Mouse (Mus musculus): Measurements from ENCODE around the gene Oas1f. TPM values are rescaled to one million over a fixed set of nuclear protein-coding genes. Genes with fewer than 3 reads are reported as not detected.
"Not testable (repeated sequence)": the region's sequence is repeated elsewhere in the genome, so short reads cannot be mapped to it uniquely, and the experiment has no call there.

Gene Oas1f
- polyA plus RNA-seq, 1 experiment from 2014 or later, result not detected

DNA sequence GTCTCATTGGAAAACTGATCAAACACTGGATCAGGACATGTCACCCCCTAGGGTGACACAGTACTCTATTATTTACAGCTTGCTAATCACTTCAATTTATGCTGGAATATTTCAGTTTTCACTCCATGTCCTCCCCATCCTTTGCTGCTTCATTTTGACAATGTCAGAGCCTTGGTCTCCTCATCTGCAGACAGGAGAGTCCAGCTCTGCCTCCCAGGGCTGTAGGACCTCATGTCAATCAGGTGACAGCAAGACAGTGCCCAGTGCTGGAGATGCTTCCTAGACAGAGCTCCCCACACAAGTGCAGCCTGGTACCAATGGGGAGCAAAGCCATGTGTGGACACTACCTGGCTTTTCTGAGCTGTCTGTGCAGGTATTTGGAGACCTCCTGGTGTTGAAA lies 51.6 kb downstream of the Oas1f start:
- H3K4me3 ChIP-seq, result no peak overlapping the region
- H3K27me3 ChIP-seq, result no peaks in the 10 kb centered on the region
- H3K9me3 ChIP-seq, result no peaks in the 10 kb centered on the region
- no peaks in the 10 kb centered on the region for H3K36me3 ChIP-seq
- H3K9ac ChIP-seq (replicated peaks), result no peak overlapping the region
- no peak overlapping the region for H3K4me2 ChIP-seq (replicated peaks)
- no peak overlapping the region for H3K27ac ChIP-seq (replicated peaks)
- ATAC-seq (replicated peaks), result no peak
- H3K4me1 ChIP-seq, result no peaks in the 10 kb centered on the region

DNA sequence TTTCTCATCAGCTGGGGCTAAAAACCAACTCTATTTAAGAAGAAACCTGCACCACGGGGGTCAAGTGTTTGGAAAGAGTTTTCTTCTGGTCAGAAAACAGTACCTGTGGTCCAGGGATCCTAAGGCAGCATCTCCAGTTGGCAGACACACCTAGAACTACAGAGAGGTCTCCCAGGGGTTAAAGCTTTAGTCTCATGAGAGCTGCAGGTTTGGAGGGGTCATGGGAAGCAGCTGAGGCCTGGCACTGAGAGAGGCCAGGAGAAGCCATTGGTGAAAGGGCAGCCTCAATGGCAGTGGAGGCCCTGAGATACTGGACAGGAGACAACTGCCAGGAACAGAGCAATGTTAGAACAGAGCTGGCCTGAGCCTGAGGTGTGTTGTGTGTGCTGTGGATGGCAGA lies 53.5 kb downstream of the Oas1f start:
- Histone ChIP-seq H3K36me3 (no peaks in the 10 kb centered on the region), H3K27ac (replicated peaks) (no peak overlapping the region), H3K4me3 (no peak overlapping the region), H3K4me2 (replicated peaks) (no peak overlapping the region), H3K4me1 (no peaks in the 10 kb centered on the region), H3K9ac (replicated peaks) (no peak overlapping the region), H3K9me3 (no peaks in the 10 kb centered on the region), H3K27me3 (no peaks in the 10 kb centered on the region)
- WGBS, result 61% methylated on average over 1 of the region's 1 CpGs
- no peak for ATAC-seq (replicated peaks)

- H3K4me1 ChIP-seq, result no peaks in the 10 kb centered on the region
- H3K27me3 ChIP-seq, result no peaks in the 10 kb centered on the region
- no peak overlapping the region for H3K9ac ChIP-seq (replicated peaks)
- no peak overlapping the region for H3K27ac ChIP-seq (replicated peaks)
- no peak overlapping the region for H3K4me2 ChIP-seq (replicated peaks)
- H3K36me3 ChIP-seq, result no peaks in the 10 kb centered on the region
- no peak for ATAC-seq (replicated peaks)
- WGBS, result 90% methylated on average over 5 of the region's 5 CpGs
- no peaks in the 10 kb centered on the region for H3K9me3 ChIP-seq
- no peak overlapping the region for H3K4me3 ChIP-seq
Observed at GRCm38 (mm10) chr5:120902056-120902455, 54.9 kb downstream of the Oas1f start.

DNA sequence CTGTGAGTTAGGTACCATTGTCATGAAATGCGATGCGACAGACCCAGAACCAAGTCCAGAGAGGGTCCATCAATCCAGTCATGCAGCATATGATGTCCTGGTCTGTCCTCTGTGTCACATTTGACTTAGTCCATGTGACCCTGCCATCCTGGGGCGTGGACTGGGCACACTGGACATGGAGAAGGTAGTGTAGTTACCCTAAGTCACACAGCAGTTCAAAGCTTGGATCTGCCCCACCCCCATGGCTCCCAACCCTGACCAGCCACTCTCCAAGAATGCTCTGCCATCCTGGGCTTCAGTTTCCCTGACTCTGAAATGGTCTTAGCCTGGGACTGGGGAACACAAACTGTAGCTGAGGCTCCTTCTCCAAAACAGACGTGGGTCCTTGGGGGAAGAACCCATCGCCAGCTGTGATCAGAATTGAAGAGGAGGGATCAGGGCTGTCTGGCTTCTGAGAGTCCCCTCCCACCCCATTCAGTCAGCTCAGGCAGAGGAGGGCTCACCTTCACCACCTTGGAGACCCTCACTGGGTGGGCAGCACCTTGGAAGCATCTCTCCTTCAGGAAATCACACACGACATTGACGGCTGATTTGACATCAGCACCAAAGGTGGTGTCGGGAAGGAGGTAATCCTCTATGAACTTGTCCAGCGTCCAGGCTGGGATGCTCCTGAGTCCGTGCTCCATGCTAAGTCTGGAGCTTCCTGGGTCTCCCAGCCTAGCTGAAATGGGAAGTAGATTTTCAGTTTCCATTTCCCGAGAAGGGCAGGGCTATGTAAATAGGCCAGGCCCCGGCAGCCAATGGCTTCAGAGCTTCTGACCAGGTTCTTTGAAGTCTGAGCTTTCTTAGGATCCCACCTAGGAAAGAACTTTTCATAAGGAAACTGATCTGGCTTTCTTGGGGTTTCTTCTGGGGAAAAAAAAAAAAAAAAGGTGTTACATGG lies 59.9 kb downstream of the Oas1f start, which contains the start of gene Oas1a:
Oas1a (minus strand) TSS at position 731 of the 943 bp plus-strand sequence.
- not testable (repeated sequence) for H3K4me2 ChIP-seq (replicated peaks); H3K9ac ChIP-seq (replicated peaks); H3K27ac ChIP-seq (replicated peaks); H3K27me3 ChIP-seq; H3K4me3 ChIP-seq; ATAC-seq (replicated peaks); H3K36me3 ChIP-seq; H3K4me1 ChIP-seq; H3K9me3 ChIP-seq
- 35% methylated on average over 9 of the region's 12 CpGs for WGBS

Small RNA genes lying within 50 kb of the gene (microRNA-seq; reads per million reads assigned to microRNA genes)
- not detected for gene Gm22907

Other genes starting within 250 kb of the Oas1f start
- gene Rita1, start 234.8 kb upstream of the Oas1f start, polyA plus RNA-seq (2015; fragmentation: Nextera tagmentation; extraction: Ambion mirVana), result 22.4 and 23.0 TPM in 2 replicates
- 46.9 and 49.0 TPM in 2 replicates for gene Ddx54, start 234.6 kb upstream of the Oas1f start, polyA plus RNA-seq (2015; fragmentation: Nextera tagmentation; extraction: Ambion mirVana)
- 0.47 and 1.2 TPM in 2 replicates for gene Cfap73, start 213.1 kb upstream of the Oas1f start, polyA plus RNA-seq (2015; fragmentation: Nextera tagmentation; extraction: Ambion mirVana)
- 2.7 and 4.2 TPM in 2 replicates for gene Rasal1, start 198.6 kb upstream of the Oas1f start, polyA plus RNA-seq (2015; fragmentation: Nextera tagmentation; extraction: Ambion mirVana)
- 48.2 and 52.8 TPM in 2 replicates for gene Dtx1, start 135.4 kb upstream of the Oas1f start, polyA plus RNA-seq (2015; fragmentation: Nextera tagmentation; extraction: Ambion mirVana)
- 0.08 and 0.14 TPM in 2 replicates for gene Oas2, start 97.5 kb upstream of the Oas1f start, polyA plus RNA-seq (2015; fragmentation: Nextera tagmentation; extraction: Ambion mirVana)
- 0.22 and 0.40 TPM in 2 replicates for gene Oas3, start 69.7 kb upstream of the Oas1f start, polyA plus RNA-seq (2015; fragmentation: Nextera tagmentation; extraction: Ambion mirVana)
- 0.26 TPM in 1 of 2 replicates, not detected in the other for gene Oas1e, start 51.8 kb upstream of the Oas1f start, polyA plus RNA-seq (2015; fragmentation: Nextera tagmentation; extraction: Ambion mirVana)
- gene Oas1c, start 34.9 kb upstream of the Oas1f start, polyA plus RNA-seq (2015; fragmentation: Nextera tagmentation; extraction: Ambion mirVana), result 0.20 and 0.41 TPM in 2 replicates
- not detected in 2 replicates for gene Oas1h, start 14.1 kb downstream of the Oas1f start, polyA plus RNA-seq (2015; fragmentation: Nextera tagmentation; extraction: Ambion mirVana)
- 0.09 and 0.23 TPM in 2 replicates for gene Oas1g, start 40.2 kb downstream of the Oas1f start, polyA plus RNA-seq (2015; fragmentation: Nextera tagmentation; extraction: Ambion mirVana)
- gene Oas1a, start 60.2 kb downstream of the Oas1f start, polyA plus RNA-seq (2015; fragmentation: Nextera tagmentation; extraction: Ambion mirVana), result 0.45 and 0.89 TPM in 2 replicates
- gene Oas1d, start 67.2 kb downstream of the Oas1f start, polyA plus RNA-seq (2015; fragmentation: Nextera tagmentation; extraction: Ambion mirVana), result 0.18 TPM in 1 of 2 replicates, not detected in the other
- 21.1 and 21.3 TPM in 2 replicates for gene Rph3a, start 162.7 kb downstream of the Oas1f start, polyA plus RNA-seq (2015; fragmentation: Nextera tagmentation; extraction: Ambion mirVana)

Data from forebrain, embryonic 15.5 days (tissue).